In genomic region chr7:97446171-97446925, GRCm38 (mm10) we compare ENCODE assay signal across 8 mouse cellular contexts. TPM values are rescaled to one million over a fixed set of nuclear protein-coding genes. Genes with fewer than 3 reads are reported as not detected.
A peak's percentile ranks its signal among the peaks of the same experiment; 100 is the strongest.
DNase-seq lines count a peak whose midpoint lies in the region; ATAC-seq lines count a peak whose summit lies in the region.

No protein-coding gene starts in this region.

- 42% methylated on average over 6 of the region's 6 CpGs for WGBS in intestine, embryonic 14.5 days
- 26% methylated on average over 6 of the region's 6 CpGs for WGBS in midbrain, embryonic 16.5 days

- peaks cover 3% of the 10 kb centered on the region; the same call in 1 of the 2 replicates for H3K4me1 ChIP-seq in intestine, embryonic 14.5 days (replicated peaks; ENCODE audit: control insufficient read depth, insufficient read depth, low read length)
- no peaks in the 10 kb centered on the region for H3K4me1 ChIP-seq in midbrain, embryonic 16.5 days (ENCODE audit: control insufficient read depth, insufficient read depth, low read length)

- intact Hi-C loops in gastrocnemius, postnatal 14 days (cut with DNase I; ENCODE audit: low total_unique reads), result no loop called here

- peak; percentile 65 to 70 for DNase-seq in adrenal gland, adult 18-20 months (ENCODE audit: low spot score in 2 of 2)
- DNase-seq in cerebellum, postnatal 14 days, result peak; percentile 87 to 94
- peak; percentile 83 for DNase-seq in gastrocnemius, postnatal 14 days
- DNase-seq in intestine, embryonic 14.5 days (ENCODE audit: low spot score), result peak; percentile 66
- peak; percentile 85 to 90 for DNase-seq in left cerebral cortex, adult 18-20 months (ENCODE audit: low spot score in 2 of 2)
- DNase-seq in testis, postnatal 10 days (ENCODE audit: low spot score), result peak; percentile 98

- ATAC-seq in intestine, embryonic 14.5 days (replicated peaks; ENCODE audit: low FRiP score, low TSS enrichment, low read depth), result peak; percentile 73; the same call in 1 of the 2 replicates
- ATAC-seq in midbrain, embryonic 16.5 days, result peak; percentile 95
- no peak for ATAC-seq in inflammation-experienced regulatory T-cells, adult 6 months

- peak overlapping the region; percentile 47 for H3K27ac ChIP-seq in intestine, embryonic 14.5 days (ENCODE audit: low read depth)
- H3K27ac ChIP-seq in midbrain, embryonic 16.5 days (ENCODE audit: low read length), result peak overlapping the region; percentile 81

- H3K9ac ChIP-seq in intestine, embryonic 14.5 days (ENCODE audit: low read length), result no peak overlapping the region
- H3K9ac ChIP-seq in midbrain, embryonic 16.5 days (ENCODE audit: low read depth, low read length), result no peak overlapping the region

- H3K27me3 ChIP-seq in intestine, embryonic 14.5 days (replicated peaks; ENCODE audit: control insufficient read depth, insufficient read depth, low read length), result no peaks in the 10 kb centered on the region
- no peaks in the 10 kb centered on the region for H3K27me3 ChIP-seq in midbrain, embryonic 16.5 days (ENCODE audit: control insufficient read depth, insufficient read depth, low read depth, low read length)

- H3K9me3 ChIP-seq in intestine, embryonic 14.5 days (ENCODE audit: control insufficient read depth, low read length), result peaks cover 8% of the 10 kb centered on the region; the same call in 1 of the 2 replicates
- H3K9me3 ChIP-seq in midbrain, embryonic 16.5 days (replicated peaks; ENCODE audit: control insufficient read depth, low read length, poor library complexity, severe bottlenecking), result peaks cover 5% of the 10 kb centered on the region; the same call in 1 of the 2 replicates

- no peaks in the 10 kb centered on the region for H3K36me3 ChIP-seq in intestine, embryonic 14.5 days (ENCODE audit: control insufficient read depth, insufficient read depth, low read length)
- H3K36me3 ChIP-seq in midbrain, embryonic 16.5 days (ENCODE audit: control insufficient read depth, insufficient read depth, low read length), result no peaks in the 10 kb centered on the region

- no peak overlapping the region for H3K4me3 ChIP-seq in intestine, embryonic 14.5 days (ENCODE audit: low read depth, low read length)
- no peak overlapping the region for H3K4me3 ChIP-seq in midbrain, embryonic 16.5 days (ENCODE audit: low read depth, low read length)

- H3K4me2 ChIP-seq in intestine, embryonic 14.5 days (ENCODE audit: low read length), result no peak overlapping the region
- H3K4me2 ChIP-seq in midbrain, embryonic 16.5 days (ENCODE audit: low read length), result no peak overlapping the region

RNA-seq across cellular contexts. Expression of gene Kctd14, which starts 4.8 kb away (rescaled TPM):
- total RNA-seq in adrenal gland, adult 18-20 months (2021), result 1 to 10 TPM; 1.5 to 2.0 TPM
- under 1 TPM; 0.16 to 0.23 TPM for total RNA-seq in gastrocnemius, postnatal 14 days (2021)
- polyA plus RNA-seq in intestine, embryonic 14.5 days (2014; fragmentation: Nextera tagmentation; extraction: Ambion mirVana), result 1.7 and 2.2 TPM in 2 replicates
- 1 to 10 TPM; 3.5 to 3.6 TPM for total RNA-seq in left cerebral cortex, adult 18-20 months (2021)
- 1.2 and 1.6 TPM in 2 replicates for polyA plus RNA-seq in midbrain, embryonic 16.5 days (2015; fragmentation: Nextera tagmentation; extraction: Ambion mirVana)
- polyA plus RNA-seq in inflammation-experienced regulatory T-cells, adult 6 months (2017; shearing (Covaris generic)), result 1 to 10 TPM in 1 of 3 experiments, under 1 TPM in 2; 0.30 to 1.3 (median 0.53) TPM

RNA-seq across cellular contexts. Expression of gene Thrsp, which starts 28.8 kb away (rescaled TPM):
- total RNA-seq in adrenal gland, adult 18-20 months (2021), result 1,000 to 10,000 TPM in 1 of 2 experiments, 100 to 1,000 TPM in 1; 976 to 2,135 TPM
- 10 to 100 TPM; 36.0 to 40.5 TPM for total RNA-seq in gastrocnemius, postnatal 14 days (2021)
- 0.23 and 0.41 TPM in 2 replicates for polyA plus RNA-seq in intestine, embryonic 14.5 days (2014; fragmentation: Nextera tagmentation; extraction: Ambion mirVana)
- 10 to 100 TPM; 17.3 to 20.7 TPM for total RNA-seq in left cerebral cortex, adult 18-20 months (2021)
- 1.7 and 2.3 TPM in 2 replicates for polyA plus RNA-seq in midbrain, embryonic 16.5 days (2015; fragmentation: Nextera tagmentation; extraction: Ambion mirVana)
- polyA plus RNA-seq in inflammation-experienced regulatory T-cells, adult 6 months (2017; shearing (Covaris generic)), result under 1 TPM in 2 of 3 experiments, not detected in 1; 0.35 to 0.38 TPM

RNA-seq across cellular contexts. Expression of gene Ints4, which starts 34.4 kb away (rescaled TPM):
- 10 to 100 TPM; 52.0 to 56.0 TPM for total RNA-seq in adrenal gland, adult 18-20 months (2021)
- total RNA-seq in gastrocnemius, postnatal 14 days (2021), result 10 to 100 TPM; 21.2 to 24.9 TPM
- 56.4 and 64.1 TPM in 2 replicates for polyA plus RNA-seq in intestine, embryonic 14.5 days (2014; fragmentation: Nextera tagmentation; extraction: Ambion mirVana)
- total RNA-seq in left cerebral cortex, adult 18-20 months (2021), result 10 to 100 TPM; 29.6 to 31.1 TPM
- polyA plus RNA-seq in midbrain, embryonic 16.5 days (2015; fragmentation: Nextera tagmentation; extraction: Ambion mirVana), result 35.5 and 36.5 TPM in 2 replicates
- 10 to 100 TPM; 36.7 to 53.5 (median 40.3) TPM for polyA plus RNA-seq in inflammation-experienced regulatory T-cells, adult 6 months (2017; shearing (Covaris generic))

RNA-seq across cellular contexts. Expression of gene Ndufc2, which starts 46.5 kb away (rescaled TPM):
- total RNA-seq in adrenal gland, adult 18-20 months (2021), result 100 to 1,000 TPM; 276 to 365 TPM
- 100 to 1,000 TPM; 304 to 343 TPM for total RNA-seq in gastrocnemius, postnatal 14 days (2021)
- polyA plus RNA-seq in intestine, embryonic 14.5 days (2014; fragmentation: Nextera tagmentation; extraction: Ambion mirVana), result 386 and 389 TPM in 2 replicates
- 100 to 1,000 TPM; 232 to 247 TPM for total RNA-seq in left cerebral cortex, adult 18-20 months (2021)
- polyA plus RNA-seq in midbrain, embryonic 16.5 days (2015; fragmentation: Nextera tagmentation; extraction: Ambion mirVana), result 426 and 456 TPM in 2 replicates
- 100 to 1,000 TPM; 178 to 215 (median 183) TPM for polyA plus RNA-seq in inflammation-experienced regulatory T-cells, adult 6 months (2017; shearing (Covaris generic))

Comparison
In these comparisons a context has a peak if more than half of its experiments do, and no peak if none do; other contexts are left out.
1. RNA of gene Thrsp, which starts 28.8 kb away (total RNA-seq): 976 to 2,135 TPM in adrenal gland, adult 18-20 months; 36.0 to 40.5 TPM in gastrocnemius, postnatal 14 days and 17.3 to 20.7 TPM in left cerebral cortex, adult 18-20 months; every median in the first group is over 10 times any median in the second.
2. Peak in every context shown above with its lines, with median percentiles within 50 percentile points of each other: DNase-seq.